8 mouse cellular contexts compared by ENCODE assay signal in genomic region chr13:83737826-83738527, GRCm38 (mm10).
DNase-seq lines count a peak whose midpoint lies in the region; ATAC-seq and TF ChIP-seq lines count a peak whose summit lies in the region.

No protein-coding gene starts in this region.

- H3K27ac ChIP-seq in kidney, embryonic 16.5 days (ENCODE audit: low read length): no peak overlapping the region
- peak overlapping the region; percentile 98 for H3K27ac ChIP-seq in forebrain, embryonic 12.5 days
- H3K27ac ChIP-seq in liver, postnatal 0 days (ENCODE audit: low read depth): no peak overlapping the region

- no peak for TF ChIP-seq EP300 in liver, postnatal 0 days (IDR thresholded peaks at IDR 0.05; ENCODE audit: low read depth)

- 2% methylated on average over 27 of the region's 27 CpGs for WGBS in kidney, embryonic 16.5 days
- under 1% methylated on average over 27 of the region's 27 CpGs for WGBS in forebrain, embryonic 12.5 days
- WGBS in liver, postnatal 0 days (ENCODE audit: insufficient replicate concordance): under 1% methylated on average over 27 of the region's 27 CpGs

- peaks cover 68% of the 10 kb centered on the region for H3K27me3 ChIP-seq in kidney, embryonic 16.5 days (ENCODE audit: insufficient read depth, low read length)
- H3K27me3 ChIP-seq in forebrain, embryonic 12.5 days: no peaks in the 10 kb centered on the region
- H3K27me3 ChIP-seq in liver, postnatal 0 days (ENCODE audit: insufficient read depth, low read length): peaks cover 75% of the 10 kb centered on the region

- peak overlapping the region; percentile 41 for H3K4me2 ChIP-seq in kidney, embryonic 16.5 days (replicated peaks; ENCODE audit: low read depth, low read length)
- peak overlapping the region; percentile 77 for H3K4me2 ChIP-seq in forebrain, embryonic 12.5 days
- H3K4me2 ChIP-seq in liver, postnatal 0 days (ENCODE audit: low read depth, low read length): peak overlapping the region; percentile 53; the same call in 1 of the 2 replicates

- no peak overlapping the region for H3K9ac ChIP-seq in kidney, embryonic 16.5 days (replicated peaks; ENCODE audit: low read length)
- H3K9ac ChIP-seq in forebrain, embryonic 12.5 days: peak overlapping the region; percentile 95
- no peak overlapping the region for H3K9ac ChIP-seq in liver, postnatal 0 days (replicated peaks)

- H3K4me1 ChIP-seq in kidney, embryonic 16.5 days (ENCODE audit: insufficient read depth, low read length): peaks cover 8% of the 10 kb centered on the region; the same call in 1 of the 2 replicates
- peaks cover 4% of the 10 kb centered on the region; the same call in 1 of the 2 replicates for H3K4me1 ChIP-seq in forebrain, embryonic 12.5 days
- peaks cover 11% of the 10 kb centered on the region; the same call in 1 of the 2 replicates for H3K4me1 ChIP-seq in liver, postnatal 0 days (ENCODE audit: insufficient read depth)

- no peak for TF ChIP-seq CTCF in brain, embryonic 14.5 days (IDR thresholded peaks at IDR 0.05; ENCODE audit: borderline replicate concordance, extremely low read depth, insufficient read depth, insufficient read length)
- no peak for TF ChIP-seq CTCF in liver, postnatal 0 days (IDR thresholded peaks at IDR 0.05; ENCODE audit: low read depth)

- no peaks in the 10 kb centered on the region for H3K36me3 ChIP-seq in kidney, embryonic 16.5 days (ENCODE audit: insufficient read depth, low read length)
- peaks cover 37% of the 10 kb centered on the region for H3K36me3 ChIP-seq in forebrain, embryonic 12.5 days (replicated peaks)
- no peaks in the 10 kb centered on the region for H3K36me3 ChIP-seq in liver, postnatal 0 days (replicated peaks; ENCODE audit: insufficient read depth, low read length)

- no peak for TF ChIP-seq POLR2A in brain, embryonic 14.5 days (IDR thresholded peaks at IDR 0.05; ENCODE audit: borderline replicate concordance, extremely low read depth, insufficient read depth, insufficient read length, poor library complexity, severe bottlenecking)

- no peak for DNase-seq in kidney, adult 9 months
- DNase-seq in brain, embryonic 14.5 days (ENCODE audit: low read depth): peak; percentile 84
- DNase-seq in liver, postnatal 0 days: no peak
- no peak for DNase-seq in ovary, postnatal 10 days (ENCODE audit: low spot score)
- no peak for DNase-seq in ovary, postnatal 14 days (ENCODE audit: low spot score)
- no peak for DNase-seq in ovary, adult 18-20 months (ENCODE audit: low spot score)

- peak; percentile 68; the same call in 1 of the 2 replicates for ATAC-seq in kidney, embryonic 16.5 days (ENCODE audit: low FRiP score, low TSS enrichment)
- ATAC-seq in forebrain, embryonic 12.5 days (ENCODE audit: low FRiP score): peak; percentile 1; the same call in 1 of the 2 replicates
- ATAC-seq in liver, postnatal 0 days: no peak

- H3K4me3 ChIP-seq in kidney, embryonic 16.5 days (ENCODE audit: low read length): peak overlapping the region; percentile 34
- H3K4me3 ChIP-seq in forebrain, embryonic 12.5 days (replicated peaks): peak overlapping the region; percentile 50
- H3K4me3 ChIP-seq in liver, postnatal 0 days (ENCODE audit: low read depth, low read length): 0 out of 2 replicates have a peak overlapping the region, but pooled peaks have one; percentile 37

- no peaks in the 10 kb centered on the region for H3K9me3 ChIP-seq in kidney, embryonic 16.5 days (ENCODE audit: low read length)
- H3K9me3 ChIP-seq in forebrain, embryonic 12.5 days: no peaks in the 10 kb centered on the region
- H3K9me3 ChIP-seq in liver, postnatal 0 days (ENCODE audit: low read length): no peaks in the 10 kb centered on the region
